Mouse (Mus musculus): ENCODE results near the gene Wars.

DNA sequence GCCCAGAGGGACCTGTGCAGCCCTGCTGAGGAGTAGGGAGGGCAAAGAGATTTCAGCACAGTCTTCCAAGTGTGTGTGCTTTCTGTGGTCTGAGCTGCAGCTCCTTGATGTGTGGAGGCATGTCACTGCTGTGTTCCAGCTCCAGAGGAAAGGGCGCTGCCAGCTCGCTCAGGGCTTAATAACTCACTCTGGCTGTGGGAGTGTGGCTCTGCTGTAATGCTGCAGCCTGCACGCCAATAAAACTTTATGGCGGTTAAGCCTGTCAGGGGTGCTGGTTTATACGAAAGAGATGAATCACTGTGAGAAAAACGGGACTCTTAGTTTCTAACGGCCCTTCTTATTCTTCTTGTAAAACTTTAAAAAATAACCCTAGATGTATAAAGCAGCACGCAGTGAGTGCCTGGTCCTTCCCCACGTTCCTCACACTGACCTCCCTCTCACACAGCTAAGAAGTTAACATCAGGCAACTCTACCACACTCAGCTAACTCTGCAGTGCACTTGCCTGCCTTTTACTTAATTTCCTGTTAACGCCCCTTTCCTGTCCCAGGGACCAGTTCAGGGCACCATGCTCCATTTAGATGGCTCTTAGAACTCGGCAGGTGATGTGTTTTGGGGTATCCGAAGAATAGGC lies 20.9 kb upstream of the Wars start:
- no peak for TF ChIP-seq CTCF (IDR thresholded peaks at IDR 0.05; ENCODE audit: borderline replicate concordance, insufficient read depth, low read length)
- TF ChIP-seq POLR2A (IDR thresholded peaks at IDR 0.05; ENCODE audit: low read depth, low read length) = 0 out of 2 replicates have a peak, but pooled peaks have one; percentile 1
